Mouse (Mus musculus) heart, embryonic 11.5 days (tissue): ENCODE results near the gene Hspa1l. TPM values are rescaled to one million over a fixed set of nuclear protein-coding genes. Genes with fewer than 3 reads are reported as not detected.

Experiments used
- ATAC-seq: fragments of 200-750 bp; cut with Nextera tagmentation; replicated peaks from 2 replicates; pipeline ENCODE4 v1.8.0; 2017; ENCODE audit warnings: moderate library complexity; ENCODE audit not compliant: insufficient number of reproducible peaks, low FRiP score, low TSS enrichment
- H3K27ac ChIP-seq: fragments of 300-500 bp; sonication (generic); 2 replicates; pipeline ENCODE4 v1.5.1; 2014; ENCODE audit warnings: mild to moderate bottlenecking, low read depth, low read length
- H3K27me3 ChIP-seq: fragments of 300-500 bp; sonication (generic); 2 replicates; pipeline ENCODE4 v1.6.1; 2014; ENCODE audit warnings: mild to moderate bottlenecking, low read length, mixed read lengths; ENCODE audit not compliant: control insufficient read depth, insufficient read depth
- H3K36me3 ChIP-seq: fragments of 300-500 bp; sonication (generic); 2 replicates; pipeline ENCODE4 v1.6.1; 2014; ENCODE audit warnings: mild to moderate bottlenecking, low read length, moderate library complexity, mixed read lengths; ENCODE audit not compliant: control insufficient read depth, insufficient read depth
- H3K4me1 ChIP-seq: fragments of 300-500 bp; sonication (generic); 2 replicates; pipeline ENCODE4 v1.6.1; 2014; ENCODE audit warnings: low read length; ENCODE audit not compliant: control insufficient read depth, insufficient read depth
- H3K4me2 ChIP-seq: fragments of 300-500 bp; sonication (generic); 2 replicates; pipeline ENCODE4 v1.6.1; 2014; ENCODE audit warnings: mild to moderate bottlenecking, moderate library complexity
- H3K4me3 ChIP-seq: fragments of 300-500 bp; sonication (generic); 2 replicates; pipeline ENCODE4 v1.5.1; 2014; ENCODE audit warnings: low read depth, low read length
- H3K9ac ChIP-seq: fragments of 300-500 bp; sonication (generic); 2 replicates; pipeline ENCODE4 v1.6.1; 2014; ENCODE audit warnings: mild to moderate bottlenecking, low read depth, low read length, moderate library complexity
- H3K9me3 ChIP-seq: fragments of 300-500 bp; sonication (generic); replicated peaks from 2 replicates; pipeline ENCODE4 v1.6.1; 2016; ENCODE audit warnings: low read length; ENCODE audit not compliant: control insufficient read depth
- WGBS: fragments of 180-500 bp; shearing (Covaris S2); extraction: QIAGEN DNeasy Blood & Tissue Kit; methylation state at CpG from one replicate; pipeline ENCODE4 v1.1.7; 2014; ENCODE audit not compliant: insufficient replicate concordance; 5-methylcytosine and 5-hydroxymethylcytosine counted together
- polyA plus RNA-seq: library from polyadenylated mRNA; unstranded; fragments of >200 nt; fragmentation: Nextera tagmentation; extraction: Ambion mirVana; gene quantifications from 2 replicates; pipeline ENCODE4 v1.2.1, GENCODE M21; 2014

The Hspa1l gene
- polyA plus RNA-seq, 1 experiment from 2014 or later, result 1.7 TPM

DNA sequence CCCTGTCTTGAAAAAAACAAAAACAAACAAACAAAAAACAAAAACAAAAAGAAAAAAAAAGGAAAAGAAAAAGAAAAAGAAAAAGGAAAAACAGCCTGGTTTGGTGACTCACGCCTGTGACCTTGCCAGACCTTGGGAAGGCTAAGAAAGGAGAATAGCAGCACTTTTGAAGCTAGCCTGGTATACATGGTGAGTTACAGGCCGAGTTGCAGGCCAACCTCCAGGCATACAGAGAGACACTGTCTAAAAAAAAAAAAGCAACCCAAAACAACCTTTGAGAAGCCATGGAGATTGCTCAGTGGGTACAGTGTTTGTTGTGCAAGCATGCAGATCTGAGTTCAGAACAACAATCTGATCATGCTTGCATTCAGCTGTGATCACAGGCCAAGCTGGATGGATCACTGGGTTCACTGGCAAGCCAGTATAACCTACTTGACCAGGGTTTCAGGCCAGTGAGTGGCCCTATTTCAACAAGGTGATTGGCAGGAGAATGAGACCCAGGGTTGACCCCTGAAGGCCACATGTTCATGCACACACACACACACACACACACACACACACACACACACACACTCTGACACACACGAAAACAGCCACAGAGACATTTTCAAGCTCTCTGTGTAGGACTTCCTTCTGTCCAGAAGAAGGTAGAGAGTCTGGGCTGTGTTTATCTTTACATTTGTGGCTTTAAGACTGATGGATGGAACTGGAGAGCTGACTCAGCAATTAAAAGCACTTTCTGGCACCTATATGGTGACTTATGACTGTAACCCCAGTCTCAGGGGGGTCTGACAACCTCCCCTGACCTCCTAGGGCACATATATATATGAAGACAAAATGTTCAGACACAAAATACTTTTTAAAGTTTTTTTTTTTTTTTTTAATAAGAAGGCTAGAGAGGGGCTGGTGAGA is 3.3 kb downstream of the Hspa1l start:
- 67% methylated on average over 3 of the region's 3 CpGs for WGBS
- Histone ChIP-seq H3K4me1 (peaks cover 2% of the 10 kb centered on the region), H3K9me3 (no peaks in the 10 kb centered on the region), H3K36me3 (no peaks in the 10 kb centered on the region), H3K4me3 (no peak overlapping the region), H3K9ac (no peak overlapping the region), H3K27ac (no peak overlapping the region), H3K27me3 (no peaks in the 10 kb centered on the region), H3K4me2 (no peak overlapping the region)
- ATAC-seq, result no peak

DNA sequence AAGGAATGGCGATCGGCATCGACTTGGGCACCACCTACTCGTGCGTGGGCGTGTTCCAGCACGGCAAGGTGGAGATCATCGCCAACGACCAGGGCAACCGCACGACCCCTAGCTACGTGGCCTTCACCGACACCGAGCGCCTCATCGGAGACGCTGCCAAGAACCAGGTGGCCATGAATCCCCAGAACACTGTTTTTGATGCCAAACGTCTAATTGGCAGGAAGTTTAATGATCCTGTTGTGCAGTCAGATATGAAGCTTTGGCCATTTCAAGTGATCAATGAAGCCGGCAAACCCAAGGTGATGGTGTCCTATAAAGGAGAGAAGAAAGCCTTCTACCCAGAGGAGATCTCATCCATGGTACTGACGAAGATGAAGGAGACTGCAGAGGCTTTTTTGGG is 4.5 kb downstream of the Hspa1l start:
- WGBS, result 88% methylated on average over 20 of the region's 20 CpGs

DNA sequence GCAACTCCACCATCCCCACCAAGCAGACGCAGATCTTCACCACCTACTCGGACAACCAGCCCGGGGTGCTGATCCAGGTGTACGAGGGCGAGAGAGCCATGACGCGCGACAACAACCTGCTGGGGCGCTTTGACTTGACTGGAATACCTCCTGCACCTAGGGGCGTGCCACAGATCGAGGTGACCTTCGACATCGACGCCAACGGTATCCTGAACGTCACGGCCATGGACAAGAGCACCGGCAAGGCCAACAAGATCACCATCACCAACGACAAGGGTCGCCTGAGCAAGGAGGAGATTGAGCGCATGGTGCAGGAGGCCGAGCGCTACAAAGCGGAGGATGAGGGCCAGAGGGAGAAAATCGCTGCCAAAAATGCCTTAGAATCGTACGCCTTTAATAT is 5.7 kb downstream of the Hspa1l start:
- H3K9me3 ChIP-seq, result no peaks in the 10 kb centered on the region
- no peak overlapping the region for H3K27ac ChIP-seq
- peaks cover 9% of the 10 kb centered on the region for H3K4me1 ChIP-seq
- no peaks in the 10 kb centered on the region for H3K36me3 ChIP-seq
- ATAC-seq, result no peak
- H3K9ac ChIP-seq, result no peak overlapping the region
- no peak overlapping the region for H3K4me3 ChIP-seq
- no peak overlapping the region for H3K4me2 ChIP-seq
- WGBS, result 81% methylated on average over 27 of the region's 27 CpGs
- H3K27me3 ChIP-seq, result no peaks in the 10 kb centered on the region

More for the DNA sequence above, 4.5 kb downstream of the Hspa1l start:
- H3K27ac ChIP-seq, result no peak overlapping the region
- H3K9ac ChIP-seq, result no peak overlapping the region
- H3K27me3 ChIP-seq, result no peaks in the 10 kb centered on the region
- H3K36me3 ChIP-seq, result no peaks in the 10 kb centered on the region
- no peak overlapping the region for H3K4me3 ChIP-seq
- H3K9me3 ChIP-seq, result no peaks in the 10 kb centered on the region
- ATAC-seq, result no peak
- H3K4me2 ChIP-seq, result no peak overlapping the region
- H3K4me1 ChIP-seq, result peaks cover 4% of the 10 kb centered on the region

DNA sequence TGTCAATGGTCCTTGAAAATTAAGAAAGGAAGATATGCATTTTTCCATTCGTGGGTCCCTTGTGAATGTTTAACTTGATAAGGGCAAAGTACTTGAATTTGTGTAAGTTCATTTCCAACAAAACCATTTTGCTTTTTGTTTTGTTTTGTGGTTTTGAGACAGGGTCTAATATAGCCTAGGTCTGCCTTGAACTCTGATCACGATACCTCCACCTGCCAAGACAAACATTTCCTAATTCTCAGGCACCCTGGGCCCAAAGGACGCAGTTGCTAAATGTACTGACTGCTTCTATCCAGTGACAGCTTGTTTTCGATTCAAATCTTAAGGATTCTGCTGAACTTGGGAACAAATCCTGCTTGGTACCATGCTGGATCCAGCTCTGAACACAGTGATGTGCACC is 7.1 kb downstream of the Hspa1l start:
- 84% methylated on average over 4 of the region's 4 CpGs for WGBS
- Histone ChIP-seq H3K4me2 (no peak overlapping the region), H3K4me3 (no peak overlapping the region), H3K27me3 (no peaks in the 10 kb centered on the region), H3K9me3 (no peaks in the 10 kb centered on the region), H3K4me1 (peaks cover 9% of the 10 kb centered on the region), H3K36me3 (no peaks in the 10 kb centered on the region), H3K27ac (no peak overlapping the region), H3K9ac (no peak overlapping the region)
- ATAC-seq, result no peak

DNA sequence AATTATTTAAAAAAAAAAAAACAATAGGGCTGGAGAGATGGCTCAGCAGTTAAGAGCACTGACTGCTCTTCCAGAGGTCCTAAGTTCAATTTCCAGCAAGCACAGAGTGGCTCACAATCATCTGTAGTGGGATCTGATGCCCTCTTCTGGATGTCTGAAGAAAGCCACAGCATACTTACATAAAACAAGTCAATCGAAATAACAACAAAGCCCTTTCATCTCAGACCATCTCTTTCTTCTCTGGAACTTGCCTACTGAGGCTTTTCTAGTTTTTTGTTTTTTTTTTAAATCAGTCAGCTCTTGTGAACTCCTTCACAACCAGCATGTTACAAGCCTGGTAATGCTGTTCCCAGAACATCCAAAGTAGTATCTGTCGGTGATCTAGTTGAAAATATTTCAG is 8.2 kb downstream of the Hspa1l start:
- Histone ChIP-seq H3K9ac (peak overlapping the region; percentile 97), H3K36me3 (peaks cover 7% of the 10 kb centered on the region; the same call in 1 of the 2 replicates), H3K4me2 (peak overlapping the region; percentile 67), H3K27me3 (no peaks in the 10 kb centered on the region), H3K9me3 (no peaks in the 10 kb centered on the region), H3K4me3 (peak overlapping the region; percentile 85), H3K4me1 (peaks cover 9% of the 10 kb centered on the region), H3K27ac (no peak overlapping the region; the same call in 1 of the 2 replicates)
- no peak for ATAC-seq
- 19% methylated on average over 2 of the region's 2 CpGs for WGBS

DNA sequence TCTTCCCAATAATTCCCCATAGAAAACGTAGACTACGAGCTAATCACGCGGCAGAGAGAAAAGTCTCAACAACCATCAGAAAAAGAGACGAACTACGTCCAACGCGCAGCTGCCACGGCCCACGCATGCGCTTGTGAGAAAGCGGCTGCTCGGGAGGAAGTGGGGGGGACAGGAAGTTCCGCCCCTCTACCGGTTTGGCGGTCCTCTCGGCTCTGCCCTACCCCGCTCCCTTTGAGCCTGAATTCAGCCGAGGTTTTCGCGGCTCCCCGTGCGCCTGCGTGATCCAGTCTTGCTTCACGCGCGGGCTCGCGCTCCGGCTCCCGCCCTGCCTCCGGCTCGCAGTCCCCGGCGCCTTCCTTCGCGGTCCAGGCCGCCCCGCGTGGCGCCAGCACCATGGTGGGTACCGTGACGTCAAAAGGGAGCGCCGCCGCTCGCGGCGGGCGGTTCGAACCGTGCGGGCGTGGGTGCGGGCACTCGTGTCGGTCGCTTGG is 9.2 kb downstream of the Hspa1l start, which contains the start of gene Lsm2:
Gene Lsm2 (plus strand): TSS at position 173 of the 491 bp plus-strand sequence.
- peak within 1 kb of the TSS; percentile 97 for H3K27ac ChIP-seq
- no peaks in the 10 kb centered on the region for H3K27me3 ChIP-seq
- peaks cover 9% of the 10 kb centered on the region for H3K4me1 ChIP-seq
- peak within 1 kb of the TSS; percentile 67 for H3K4me2 ChIP-seq
- peaks cover 16% of the 10 kb centered on the region for H3K36me3 ChIP-seq
- peak; percentile 87 for ATAC-seq
- under 1% methylated on average over 58 of the region's 58 CpGs for WGBS
- H3K4me3 ChIP-seq, result peak within 1 kb of the TSS; percentile 85
- H3K9me3 ChIP-seq, result no peaks in the 10 kb centered on the region
- H3K9ac ChIP-seq, result peak within 1 kb of the TSS; percentile 97

DNA sequence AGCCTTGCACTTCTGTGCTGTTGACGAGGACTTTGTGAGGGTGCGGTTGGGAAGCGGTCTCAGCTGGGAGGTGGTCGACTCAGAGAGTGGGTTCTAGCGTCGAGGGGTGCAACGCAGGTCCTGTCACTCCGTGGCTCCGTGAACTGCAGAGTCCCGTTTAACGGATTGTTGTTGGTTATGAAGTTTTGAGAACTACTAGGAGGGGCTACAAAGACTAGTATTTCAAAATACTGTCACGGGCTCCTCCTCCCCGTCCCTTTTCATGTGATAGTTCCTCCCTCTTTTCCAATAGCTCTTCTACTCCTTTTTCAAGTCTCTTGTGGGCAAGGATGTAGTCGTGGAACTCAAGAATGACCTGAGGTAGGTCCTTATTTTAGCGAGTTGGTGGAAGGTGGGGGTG is 9.8 kb downstream of the Hspa1l start:
- no peaks in the 10 kb centered on the region for H3K27me3 ChIP-seq
- peaks cover 9% of the 10 kb centered on the region for H3K4me1 ChIP-seq
- H3K4me3 ChIP-seq, result peak overlapping the region; percentile 85
- ATAC-seq, result no peak; the same call in 1 of the 2 replicates
- WGBS, result 0% methylated on average over 15 of the region's 15 CpGs
- H3K36me3 ChIP-seq, result peaks cover 17% of the 10 kb centered on the region
- H3K27ac ChIP-seq, result peak overlapping the region; percentile 97
- peak overlapping the region; percentile 97 for H3K9ac ChIP-seq
- H3K4me2 ChIP-seq, result peak overlapping the region; percentile 67
- no peaks in the 10 kb centered on the region for H3K9me3 ChIP-seq

DNA sequence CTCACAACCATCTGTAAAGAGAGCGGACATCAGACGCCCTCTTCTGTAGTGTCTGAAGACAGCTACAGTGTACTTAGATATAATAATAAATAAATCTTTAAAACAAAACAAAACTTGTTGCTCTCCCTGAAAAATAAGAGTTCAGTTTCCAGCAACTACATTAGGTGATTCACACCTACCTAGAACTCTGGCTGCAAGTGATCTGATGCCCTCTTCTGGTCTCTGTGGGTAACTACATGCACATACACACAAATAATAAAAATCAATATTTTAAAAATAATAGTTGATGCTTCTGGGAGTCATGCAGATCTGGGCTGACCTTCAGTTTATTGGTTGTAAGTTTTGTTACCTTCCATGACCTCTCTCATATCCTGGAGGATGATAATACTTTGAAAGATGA is 11.7 kb downstream of the Hspa1l start:
- no peak overlapping the region for H3K9ac ChIP-seq
- ATAC-seq, result no peak
- no peaks in the 10 kb centered on the region for H3K27me3 ChIP-seq
- H3K36me3 ChIP-seq, result peaks cover 17% of the 10 kb centered on the region
- peaks cover 9% of the 10 kb centered on the region for H3K4me1 ChIP-seq
- no peak overlapping the region for H3K27ac ChIP-seq
- no peak overlapping the region for H3K4me2 ChIP-seq
- H3K9me3 ChIP-seq, result no peaks in the 10 kb centered on the region
- no peak overlapping the region for H3K4me3 ChIP-seq
- WGBS, result 77% methylated on average over 2 of the region's 2 CpGs
